Mouse (Mus musculus): ENCODE data around the gene Rdh5.

DNA sequence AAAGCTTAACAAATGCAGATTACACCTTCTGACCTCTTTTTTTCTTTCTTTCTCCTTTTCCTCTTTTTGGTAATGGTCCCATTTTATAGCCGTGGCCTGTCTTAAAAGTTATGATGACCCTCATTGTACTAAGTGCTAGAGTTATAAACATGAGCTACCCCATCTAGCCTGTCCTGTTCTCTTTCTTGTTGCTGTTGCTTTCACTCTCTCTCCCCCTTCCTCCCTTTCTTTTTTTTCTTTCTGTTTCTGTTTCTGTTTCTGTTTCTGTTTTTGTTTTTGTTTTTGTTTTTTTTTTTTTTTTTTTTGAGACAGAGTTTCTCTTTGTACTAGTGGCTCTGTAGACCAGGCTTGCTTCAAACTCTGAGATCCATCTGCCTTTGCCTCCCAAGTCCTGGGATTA lies 56.2 kb downstream of the Rdh5 start:
- no peak for TF ChIP-seq CTCF (IDR thresholded peaks at IDR 0.05; ENCODE audit: extremely low read depth, insufficient read depth, low read length)
- TF ChIP-seq POLR2A (IDR thresholded peaks at IDR 0.05; ENCODE audit: extremely low read depth, insufficient read depth, low read length): no peak
